In the genomic region with DNA sequence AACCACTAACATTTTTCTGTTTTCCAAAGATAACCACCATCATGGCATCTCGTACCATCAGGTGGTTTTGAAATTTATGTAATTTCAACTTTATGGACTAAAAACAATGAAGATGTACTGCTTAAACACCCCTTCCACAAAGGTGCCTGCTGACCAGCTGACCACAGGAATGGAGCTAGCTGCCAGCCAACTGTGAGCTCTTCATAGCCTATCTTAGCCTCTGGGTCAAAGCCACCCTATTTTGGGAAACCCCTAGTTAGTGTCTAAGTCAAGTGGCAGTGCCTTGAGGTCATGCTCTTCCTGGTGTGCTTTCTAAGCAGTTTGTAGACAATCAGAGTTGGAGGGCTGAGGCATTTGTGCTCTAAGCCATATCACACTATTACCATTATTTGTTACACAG, we compare ENCODE assay signal across 19 mouse cellular contexts.
DNase-seq lines count a peak whose midpoint lies in the region; ATAC-seq and TF ChIP-seq lines count a peak whose summit lies in the region.
"Had no signal": no experiment of that assay in that cellular context is flagged by ENCODE, and none has a peak within 500 bp of the region (broad histone marks: within the 10 kb centered on the region; RNA-seq: fewer than 3 reads in every experiment).

No protein-coding gene starts in this region.

- intact Hi-C loops in heart, postnatal 10 days (cut with DNase I), result no loop called here

- H3K4me2 ChIP-seq in myocyte (ENCODE audit: low read depth), result no peak overlapping the region
- H3K4me2 ChIP-seq: embryonic facial prominence, embryonic 12.5 days; forebrain, embryonic 13.5 days; forebrain, embryonic 15.5 days had no signal

- no peak overlapping the region for H3K4me3 ChIP-seq in myocyte
- H3K4me3 ChIP-seq: embryonic facial prominence, embryonic 10.5 days; embryonic facial prominence, embryonic 12.5 days; forebrain, embryonic 13.5 days; forebrain, embryonic 15.5 days had no signal

- no peak for ATAC-seq in megakaryocyte-erythroid progenitor cell, adult 5-6 weeks (replicated peaks; ENCODE audit: low FRiP score, low TSS enrichment, poor library complexity, severe bottlenecking)
- ATAC-seq: activated CD4-positive, CD25-positive, alpha-beta regulatory T cell, adult 4 months; forebrain, embryonic 13.5 days; forebrain, embryonic 15.5 days; forebrain, postnatal 0 days had no signal

- H3ac ChIP-seq in myocyte (ENCODE audit: control insufficient read depth, insufficient read length), result no peak overlapping the region

- H3K27me3 ChIP-seq in myocyte (ENCODE audit: control insufficient read depth, insufficient read depth, insufficient read length), result no peaks in the 10 kb centered on the region
- H3K27me3 ChIP-seq: embryonic facial prominence, embryonic 12.5 days; forebrain, embryonic 13.5 days; forebrain, embryonic 15.5 days had no signal

- DNase-seq in heart, adult 11 months, result peak; percentile 82
- DNase-seq in heart, postnatal 10 days, result no peak
- peak; percentile 66 for DNase-seq in 3T3-L1 (ENCODE audit: low read depth, low spot score)
- DNase-seq: adrenal gland, adult 8-10 months; adrenal gland, postnatal 14 days; adrenal gland, postnatal 36 days; cerebellum, adult 11-12 months; cerebellum, adult 2 months; cerebellum, adult 9-10 months; cerebellum, postnatal 10 days; cerebellum, postnatal 25 days; forebrain, postnatal 0 days had no signal

- TF ChIP-seq POLR2A in myocyte (IDR thresholded peaks at IDR 0.05; ENCODE audit: insufficient read length, low read depth), result no peak

- no peaks in the 10 kb centered on the region for H3K36me3 ChIP-seq in myocyte (ENCODE audit: control insufficient read depth, insufficient read depth)
- H3K36me3 ChIP-seq: embryonic facial prominence, embryonic 10.5 days; embryonic facial prominence, embryonic 12.5 days; forebrain, embryonic 15.5 days had no signal

- H3K79me2 ChIP-seq in myocyte (ENCODE audit: control insufficient read depth, insufficient read depth), result no peaks in the 10 kb centered on the region

TF ChIP-seq in myocyte, 11 proteins besides CTCF, POLR2A, EP300 and RAD21:
- TF ChIP-seq TCF3 (IDR thresholded peaks at IDR 0.05; ENCODE audit: insufficient read length, low read depth) (no peak), MYOG (IDR thresholded peaks at IDR 0.05; ENCODE audit: control insufficient read depth in 1 of 3, insufficient read depth in 1 of 3, insufficient read length in 2 of 3, low read depth in 2 of 3) (peak in 1 of 3 experiments; percentile 37), MYOD1 (IDR thresholded peaks at IDR 0.05; ENCODE audit: control insufficient read depth in 1 of 3, insufficient read length in 2 of 3, low read depth in 2 of 3) (peak in 2 of 3 experiments; percentile 3 to 42), SRF (IDR thresholded peaks at IDR 0.05; ENCODE audit: control insufficient read depth, insufficient read length, low read depth) (no peak), REST (IDR thresholded peaks at IDR 0.05; ENCODE audit: insufficient read depth, insufficient read length) (no peak), TCF12 (IDR thresholded peaks at IDR 0.05; ENCODE audit: insufficient read depth, poor library complexity, severe bottlenecking) (no peak), USF1 (IDR thresholded peaks at IDR 0.05; ENCODE audit: low read depth) (peak; percentile 8), POLR2AphosphoS2 (IDR thresholded peaks at IDR 0.05; ENCODE audit: insufficient read length, low read depth) (no peak), CEBPB (IDR thresholded peaks at IDR 0.05; ENCODE audit: insufficient read depth, poor library complexity, severe bottlenecking) (no peak), MAX (IDR thresholded peaks at IDR 0.05; ENCODE audit: low read depth) (no peak), E2F4 (IDR thresholded peaks at IDR 0.05; ENCODE audit: insufficient read depth) (no peak)

Comparison
In these comparisons a context has a peak if more than half of its experiments do, and no peak if none do; other contexts are left out.
1. DNase-seq: peak in heart, adult 11 months (single experiment) and 3T3-L1 (single experiment); none in heart, postnatal 10 days (0 of 2).